Mouse (Mus musculus) ES-E14 (cell line): ENCODE measurements around the gene Ubtf.

Experiments
- CHD2 ChIP-seq: IDR thresholded peaks from 2 replicates; pipeline ENCODE4 v1.6.1; 2014; ENCODE audit warnings: mild to moderate bottlenecking, low read depth, low read length, inconsistent platforms
- HCFC1 ChIP-seq: IDR thresholded peaks from 2 replicates; pipeline ENCODE4 v1.6.1; 2012; ENCODE audit warnings: low read length, inconsistent platforms, borderline replicate concordance; ENCODE audit not compliant: insufficient read depth
- MAFK ChIP-seq: IDR thresholded peaks from 2 replicates; pipeline ENCODE4 v1.6.1; 2014; ENCODE audit warnings: mild to moderate bottlenecking, low read depth, low read length, inconsistent platforms; ENCODE audit not compliant: insufficient read depth
- ZC3H11A ChIP-seq: IDR thresholded peaks from 2 replicates; pipeline ENCODE4 v1.6.1; 2012; ENCODE audit warnings: low read depth, mild to moderate bottlenecking, inconsistent platforms, low read length, borderline replicate concordance
- ZNF384 ChIP-seq: IDR thresholded peaks from 2 replicates; pipeline ENCODE4 v1.6.1; 2012; ENCODE audit warnings: low read depth, low read length, inconsistent platforms

- TF ChIP-seq MAFK = no peak
- TF ChIP-seq CHD2 = no peak
- no peak for TF ChIP-seq HCFC1
- TF ChIP-seq ZC3H11A = no peak
- no peak for TF ChIP-seq ZNF384
These were observed 30.6 kb downstream of the Ubtf start for GRCm38 (mm10) chr11:102288913-102289312.
